Mouse (Mus musculus): ENCODE results near the gene Gm10322.

DNA sequence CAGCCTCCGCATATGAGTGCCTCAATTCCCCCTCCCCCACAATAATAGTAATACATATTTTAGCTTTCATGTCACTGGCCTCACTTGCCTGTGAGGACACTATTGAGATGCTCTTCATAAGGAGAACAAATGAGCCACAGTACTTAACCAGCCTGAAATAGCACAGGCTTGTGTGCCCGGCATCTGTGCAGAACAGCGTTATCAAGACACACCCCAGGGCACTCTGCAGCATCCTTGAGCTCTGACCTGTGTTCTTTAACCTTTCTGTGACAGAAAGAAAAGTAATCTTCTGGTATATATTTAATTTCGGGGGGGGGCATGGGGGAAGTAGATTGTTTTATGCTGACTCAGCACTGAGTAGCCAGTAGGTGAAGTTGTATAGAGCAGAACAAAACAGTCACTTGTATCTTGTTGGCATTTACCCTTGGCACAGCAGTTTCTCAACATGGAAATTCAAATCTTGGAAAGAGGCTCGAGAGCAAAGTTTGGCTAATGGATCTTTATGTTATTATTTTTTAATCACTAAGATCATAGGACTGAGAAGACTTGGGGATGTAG lies 31.0 kb downstream of the Gm10322 start:
- TF ChIP-seq POLR2A (IDR thresholded peaks at IDR 0.05; ENCODE audit: insufficient read depth, low read length) (no peak), CTCF (IDR thresholded peaks at IDR 0.05; ENCODE audit: low read depth, low read length) (no peak), EP300 (IDR thresholded peaks at IDR 0.05; ENCODE audit: insufficient read depth, low read depth, low read length) (no peak)
